Mouse (Mus musculus): ENCODE measurements around the gene Gm17268.
A peak's percentile ranks its signal among the peaks of the same experiment; 100 is the strongest.

Gm17268 gene

GRCm38 (mm10) chr11:82032136-82032535 lies 6.2 kb downstream of the Gm17268 start:
- DNase-seq (ENCODE audit: low read depth, low spot score), result no peak

DNA sequence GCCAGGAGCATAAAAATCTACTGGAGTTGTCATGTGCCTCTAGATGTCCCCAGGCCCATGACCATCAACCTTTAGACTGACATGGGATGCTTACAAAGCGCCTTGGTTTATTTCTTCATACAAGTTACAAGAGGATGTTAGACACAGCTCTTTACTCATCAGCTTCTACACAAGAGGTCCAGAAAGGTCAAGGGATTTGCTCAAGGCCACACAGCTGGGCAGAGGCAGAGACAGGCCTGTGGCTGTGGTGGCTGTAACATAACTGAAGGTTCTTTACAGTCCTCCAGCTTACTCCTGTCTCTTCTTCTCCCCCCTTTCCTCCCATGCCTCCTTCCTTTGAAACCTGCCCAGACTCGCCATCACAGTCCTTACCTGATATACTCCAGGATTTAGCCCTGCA lies 8.2 kb downstream of the Gm17268 start:
- no peak for DNase-seq (ENCODE audit: low read depth, low spot score)

DNA sequence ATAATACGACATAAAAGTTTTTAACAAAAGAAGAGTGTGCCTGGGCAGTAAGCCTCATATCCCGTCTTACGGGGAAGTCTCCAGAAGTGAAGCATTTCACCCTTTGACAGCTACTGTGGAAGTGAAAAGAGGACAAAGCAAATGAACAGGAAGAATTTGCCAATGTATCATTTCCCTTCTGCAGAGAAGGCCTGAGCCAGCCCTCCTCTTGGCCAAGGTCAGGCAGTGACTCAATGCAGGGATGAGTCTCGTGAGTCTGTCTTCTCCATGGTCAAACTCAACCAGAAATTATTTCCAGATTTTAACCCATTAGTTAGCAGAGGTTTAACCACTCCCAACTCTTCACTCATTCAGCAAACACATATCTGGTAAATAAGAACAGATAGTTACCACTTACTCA lies 14.6 kb downstream of the Gm17268 start:
- DNase-seq (ENCODE audit: low read depth, low spot score), result no peak

GRCm38 (mm10) chr11:82022504-82023056 lies 15.8 kb downstream of the Gm17268 start:
- no peak for DNase-seq (ENCODE audit: low read depth, low spot score)

- DNase-seq (ENCODE audit: low read depth, low spot score), result no peak
Measured at GRCm38 (mm10) chr11:82021406-82021805, 17.0 kb downstream of the Gm17268 start.

GRCm38 (mm10) chr11:82019793-82020192 lies 18.6 kb downstream of the Gm17268 start:
- DNase-seq (ENCODE audit: low read depth, low spot score), result no peak

DNA sequence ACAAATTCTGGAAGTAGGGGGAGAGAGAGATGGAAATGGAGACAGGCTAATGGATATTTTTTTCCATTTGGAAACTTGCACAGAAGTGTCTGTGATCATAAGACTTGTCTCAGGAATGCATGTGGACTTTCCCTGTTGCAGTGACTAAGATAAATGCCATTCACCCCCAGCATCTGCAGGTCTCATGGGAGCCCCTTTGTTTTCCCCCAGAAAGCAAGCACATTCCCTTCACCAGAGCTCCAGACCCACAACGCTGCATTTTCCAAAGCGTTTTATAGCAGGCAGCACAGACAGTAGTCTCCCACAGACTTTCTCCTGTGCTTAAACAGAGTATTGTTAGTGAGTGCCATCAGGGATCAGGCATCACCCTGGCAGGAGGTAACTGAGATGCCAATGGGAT lies 19.0 kb downstream of the Gm17268 start:
- no peak for DNase-seq (ENCODE audit: low read depth, low spot score)

DNA sequence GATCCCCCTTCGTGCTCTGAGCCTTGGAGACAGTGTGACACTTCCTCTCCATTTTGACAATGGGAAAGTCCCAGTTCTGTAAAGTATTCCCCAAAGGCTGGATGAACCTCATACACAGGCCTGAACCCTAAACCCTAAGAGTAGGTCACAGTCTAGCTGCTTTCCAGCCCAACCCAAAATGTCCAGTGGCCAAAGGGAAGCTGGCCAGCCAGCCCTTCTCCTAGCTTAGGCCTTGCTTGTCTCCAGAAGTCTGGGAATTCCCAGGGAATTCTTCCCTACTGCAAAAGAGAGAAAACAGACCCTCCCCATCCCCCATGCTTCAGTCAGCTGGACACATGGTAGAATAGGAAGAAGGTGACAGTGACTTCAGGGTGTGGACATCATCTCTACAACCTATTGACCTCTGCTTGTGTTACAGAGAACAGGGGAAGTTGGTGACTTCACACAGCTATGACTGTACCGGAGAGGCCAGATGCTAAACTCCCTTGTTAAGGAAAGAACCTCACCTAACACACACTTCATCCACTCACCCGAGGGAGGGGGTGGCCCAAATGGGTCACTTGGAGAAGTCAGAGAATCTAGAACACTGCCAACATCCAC lies 22.1 kb downstream of the Gm17268 start:
- DNase-seq (ENCODE audit: low read depth, low spot score), result no peak

GRCm38 (mm10) chr11:82015066-82015465 lies 23.3 kb downstream of the Gm17268 start:
- no peak for DNase-seq (ENCODE audit: low read depth, low spot score)

DNA sequence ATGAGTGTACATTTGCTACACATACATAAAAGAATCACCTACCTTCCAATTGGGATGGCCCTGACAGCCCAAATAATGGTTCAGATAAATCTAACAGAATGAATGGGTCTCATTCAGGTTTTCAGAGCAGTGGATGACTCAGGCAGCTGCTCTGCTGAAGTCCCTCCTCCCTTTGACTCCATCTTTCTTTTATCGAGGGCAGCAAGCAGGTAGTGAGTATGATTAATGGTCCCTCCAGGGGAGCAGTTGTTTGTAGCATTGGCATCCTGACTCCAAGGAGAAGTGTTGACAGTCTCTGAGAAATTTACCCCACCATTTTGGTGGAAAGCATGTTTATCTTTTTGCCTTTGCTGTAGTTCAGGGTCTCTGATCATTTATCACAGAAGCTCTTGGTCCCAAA lies 24.6 kb downstream of the Gm17268 start:
- DNase-seq (ENCODE audit: low read depth, low spot score), result no peak

DNA sequence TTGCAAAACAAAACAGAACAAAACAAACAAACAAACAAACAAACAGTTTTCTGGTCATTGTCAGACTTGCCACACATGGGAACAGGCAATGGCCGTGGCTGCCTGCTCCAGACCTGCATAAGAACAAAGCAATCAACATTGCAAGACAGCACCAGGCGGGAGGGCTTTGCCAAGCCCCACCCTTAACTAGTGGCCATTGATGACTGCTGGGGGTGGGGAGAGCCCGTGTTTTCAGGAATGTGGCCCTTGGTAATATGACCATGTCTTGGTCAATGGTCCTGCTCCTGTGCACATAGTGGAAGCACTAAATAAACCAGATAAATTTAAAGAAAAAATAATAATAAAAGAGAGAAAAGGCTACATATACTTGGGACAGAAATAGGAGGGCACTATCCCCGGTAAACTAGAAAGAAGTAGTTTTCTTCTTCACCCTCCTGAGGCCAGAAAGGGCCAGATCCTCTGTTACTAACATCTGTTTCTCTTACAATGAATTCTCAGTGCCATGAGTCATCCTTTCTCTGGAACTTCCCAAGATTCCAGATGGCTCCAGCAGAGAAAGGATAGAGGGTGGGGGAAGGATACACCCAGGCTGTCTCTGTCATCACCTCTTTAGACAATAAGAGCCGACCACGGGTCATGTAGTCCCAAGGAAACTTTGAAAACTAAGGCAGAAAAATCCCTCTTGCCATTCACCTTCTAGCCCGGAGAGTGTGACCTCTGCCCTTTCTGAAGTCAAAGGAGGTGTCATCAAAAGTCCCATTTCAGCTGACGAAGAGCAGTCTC lies 26.8 kb downstream of the Gm17268 start:
- peak; percentile 28 for DNase-seq (ENCODE audit: low read depth, low spot score)

- no peak for DNase-seq (ENCODE audit: low read depth, low spot score)
Measured at GRCm38 (mm10) chr11:82010115-82010514, 28.2 kb downstream of the Gm17268 start.

DNA sequence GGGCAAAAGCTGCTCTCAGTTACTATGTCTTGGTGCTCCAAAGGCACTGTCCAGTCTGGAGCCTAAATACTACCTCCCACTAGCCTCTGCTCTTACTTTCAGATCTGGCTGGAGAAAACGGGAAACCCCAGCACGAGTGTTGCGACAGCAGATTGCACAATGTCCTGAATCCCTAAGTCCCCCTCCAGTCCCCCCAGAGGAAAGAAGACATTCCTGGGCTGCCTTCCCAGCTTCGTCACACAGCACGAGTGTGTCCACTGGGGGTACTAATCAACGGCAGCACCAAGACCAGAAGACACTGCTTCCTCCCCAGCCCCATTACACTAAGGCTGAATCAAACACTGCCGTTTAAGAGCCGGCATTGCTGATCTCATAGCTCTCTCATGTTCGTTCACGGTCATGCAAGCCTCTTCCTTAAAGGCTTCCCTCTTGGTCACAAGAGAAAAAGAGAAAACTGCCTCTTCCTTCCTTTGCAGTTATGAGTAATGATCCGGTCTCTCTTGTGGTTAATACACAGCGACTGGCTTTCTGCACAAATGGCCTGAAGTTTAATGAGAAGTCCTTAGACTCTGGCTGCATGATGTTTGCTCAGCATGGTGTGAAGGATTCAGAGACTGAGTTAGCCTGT lies 31.5 kb downstream of the Gm17268 start:
- no peak for DNase-seq (ENCODE audit: low read depth, low spot score)

GRCm38 (mm10) chr11:82004810-82005209 lies 33.6 kb downstream of the Gm17268 start:
- no peak for DNase-seq (ENCODE audit: low read depth, low spot score)

DNA sequence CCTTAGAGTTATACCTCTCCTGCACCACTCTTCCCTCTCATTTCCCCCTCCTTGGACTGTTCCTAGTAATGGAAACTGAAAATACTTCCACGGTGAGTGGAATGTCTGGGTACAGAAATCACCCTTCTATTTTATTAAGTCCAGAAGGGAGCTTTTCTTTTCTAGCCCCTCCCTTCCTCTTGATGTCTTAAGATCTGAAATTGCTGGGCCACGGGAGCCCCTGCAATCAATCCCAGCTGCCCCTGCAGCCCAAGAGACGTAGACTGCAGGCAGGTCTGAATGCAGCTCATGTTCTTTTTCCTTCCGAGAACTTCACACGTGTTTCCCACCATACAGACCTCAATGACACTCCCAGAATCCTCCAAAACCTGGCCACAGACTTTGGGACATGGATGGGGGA lies 37.8 kb downstream of the Gm17268 start:
- no peak for DNase-seq (ENCODE audit: low read depth, low spot score)

GRCm38 (mm10) chr11:81999469-81999868 lies 38.9 kb downstream of the Gm17268 start:
- no peak for DNase-seq (ENCODE audit: low read depth, low spot score)

- no peak for DNase-seq (ENCODE audit: low read depth, low spot score)
Measured at GRCm38 (mm10) chr11:81998646-81999045, 39.7 kb downstream of the Gm17268 start.

DNA sequence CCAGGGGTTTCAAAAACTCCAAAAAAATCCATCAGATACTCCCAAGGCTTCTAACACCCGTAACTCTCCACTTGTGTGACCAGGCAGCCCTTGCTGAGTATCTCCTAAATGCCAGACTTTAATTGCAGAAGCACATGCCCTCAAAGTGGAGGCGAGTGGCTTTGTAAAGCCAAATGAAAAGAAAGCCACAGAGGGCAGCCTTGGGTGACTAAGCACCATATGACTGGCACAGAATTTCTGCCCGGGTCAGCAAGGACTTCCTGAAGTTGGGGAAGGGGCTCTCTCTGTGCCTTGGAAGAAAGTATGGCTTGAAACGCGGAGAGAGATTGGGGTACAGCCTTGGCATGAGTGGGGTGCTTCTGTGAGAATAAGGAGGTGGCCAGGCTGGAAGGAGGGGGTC lies 41.3 kb downstream of the Gm17268 start:
- DNase-seq (ENCODE audit: low read depth, low spot score), result no peak

DNA sequence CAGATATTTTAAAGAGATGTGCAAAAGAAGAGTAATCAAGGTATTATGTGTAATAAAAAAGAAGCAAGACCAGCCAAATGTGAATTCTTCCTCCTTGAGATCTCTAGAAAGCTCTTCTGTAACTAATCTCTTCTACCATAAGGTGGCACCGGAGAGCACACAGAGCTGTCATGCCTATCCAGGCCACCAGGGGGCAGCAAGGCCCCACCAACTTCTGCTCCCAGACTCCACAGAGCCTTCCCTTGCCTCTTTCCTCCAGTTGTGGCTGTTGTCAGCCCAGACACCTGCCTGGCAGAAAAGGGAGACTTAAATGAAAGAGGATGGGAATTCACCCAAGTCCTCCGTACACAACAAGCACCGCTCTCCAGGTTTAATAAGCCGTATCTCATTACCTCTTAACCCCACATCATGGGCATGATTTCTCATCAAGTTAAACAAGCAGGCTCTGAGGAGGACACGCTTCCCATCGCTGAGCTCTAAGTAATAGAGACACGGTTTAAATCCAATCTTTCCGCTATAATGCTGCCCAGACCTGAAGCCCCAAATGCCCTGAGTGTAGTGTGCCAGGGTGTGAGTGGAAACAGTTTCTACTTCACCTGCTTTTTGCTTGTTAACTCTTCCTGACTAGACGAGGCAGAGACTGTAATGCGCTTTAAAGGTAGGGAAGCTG lies 42.1 kb downstream of the Gm17268 start:
- DNase-seq (ENCODE audit: low read depth, low spot score), result peak; percentile 68

DNA sequence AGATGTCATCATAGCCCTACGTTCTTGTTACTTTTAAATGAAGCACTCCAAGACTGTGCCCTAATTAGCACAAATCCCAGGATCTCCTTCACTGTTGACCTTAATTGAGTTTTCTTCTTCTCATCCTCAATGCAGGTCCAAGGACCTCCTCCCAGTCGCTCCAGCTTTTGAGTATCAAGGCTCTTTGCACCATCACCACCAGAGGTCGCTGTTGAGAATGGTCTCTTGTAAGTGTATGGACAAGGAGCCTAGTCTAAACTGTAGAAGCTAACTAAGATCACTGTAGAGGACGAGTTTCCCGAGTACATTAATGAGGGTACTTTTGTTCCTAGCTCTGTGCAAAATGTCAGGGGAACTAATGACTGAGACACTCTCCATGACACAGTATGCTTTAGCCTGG lies 55.2 kb downstream of the Gm17268 start:
- DNase-seq (ENCODE audit: low read depth, low spot score), result peak; percentile 75

- DNase-seq (ENCODE audit: low read depth, low spot score), result no peak
Measured at GRCm38 (mm10) chr11:81982191-81982590, 56.2 kb downstream of the Gm17268 start.
